8 mouse cellular contexts compared by ENCODE assay signal in the genomic region with DNA sequence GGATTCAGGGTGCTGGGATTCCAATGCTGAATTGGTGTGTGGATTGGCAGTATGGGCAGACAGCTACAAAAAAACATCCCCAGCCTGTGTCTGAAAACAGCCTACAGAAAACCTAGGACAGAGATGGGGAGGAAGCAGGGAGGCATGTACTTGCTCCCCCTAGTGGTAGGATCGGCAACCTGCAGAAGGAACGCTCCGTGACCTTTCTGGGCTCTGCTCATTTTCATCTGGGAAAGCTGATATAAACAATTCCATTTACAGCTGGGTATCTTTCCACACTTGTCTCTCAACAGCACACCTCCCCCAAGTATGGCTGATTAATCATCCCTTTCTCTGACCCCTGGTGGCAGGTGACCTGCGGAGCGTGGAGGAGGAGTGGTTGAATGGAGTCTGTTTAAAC. TPM values are rescaled to one million over a fixed set of nuclear protein-coding genes. Genes with fewer than 3 reads are reported as not detected.
DNase-seq lines count a peak whose midpoint lies in the region; ATAC-seq and TF ChIP-seq lines count a peak whose summit lies in the region.

No protein-coding gene starts in this region.

- DNase-seq in forebrain, embryonic 11.5 days (ENCODE audit: low spot score) = peak; percentile 82
- peak; percentile 77 for DNase-seq in c-Kit-positive CD71-positive TER-119-positive erythroid progenitor cells, embryonic 14.5 days (ENCODE audit: low spot score)
- peak; percentile 22 to 50 for DNase-seq in frontal cortex, postnatal 25 days (ENCODE audit: low spot score in 2 of 2)
- peak; percentile 88 for DNase-seq in induced T-regulatory cell, adult 2 months (ENCODE audit: low read depth)
- DNase-seq in left cerebral cortex, adult 2 months (ENCODE audit: extremely low spot score in 1 of 2, low spot score in 2 of 2) = peak; percentile 54 to 64
- DNase-seq in spleen, postnatal 14 days (ENCODE audit: low spot score in 2 of 2) = peak; percentile 27 to 62

- no peaks in the 10 kb centered on the region for H3K9me3 ChIP-seq in forebrain, embryonic 11.5 days (ENCODE audit: control insufficient read depth, low read length)
- no peaks in the 10 kb centered on the region for H3K9me3 ChIP-seq in forebrain, embryonic 16.5 days (ENCODE audit: control insufficient read depth, low read length)

- 9% methylated on average over 5 of the region's 5 CpGs for WGBS in forebrain, embryonic 11.5 days
- WGBS in forebrain, embryonic 16.5 days = 10% methylated on average over 5 of the region's 5 CpGs

- H3K9ac ChIP-seq in forebrain, embryonic 11.5 days (ENCODE audit: low read length) = no peak overlapping the region
- no peak overlapping the region for H3K9ac ChIP-seq in forebrain, embryonic 16.5 days (replicated peaks; ENCODE audit: low read depth, low read length)

- intact Hi-C loops in left cerebral cortex, adult 2 months (cut with DNase I) = loop anchor here (1.0 to 5.0 kb wide), 2 partner anchors 46 to 273 kb away; no protein-coding TSS in a partner anchor

- no peaks in the 10 kb centered on the region for H3K27me3 ChIP-seq in forebrain, embryonic 11.5 days (ENCODE audit: control insufficient read depth, insufficient read depth, low read length)
- H3K27me3 ChIP-seq in forebrain, embryonic 16.5 days (replicated peaks; ENCODE audit: control insufficient read depth, insufficient read depth, low read length) = no peaks in the 10 kb centered on the region

- H3K36me3 ChIP-seq in forebrain, embryonic 11.5 days (ENCODE audit: control insufficient read depth, insufficient read depth, low read length) = no peaks in the 10 kb centered on the region
- no peaks in the 10 kb centered on the region for H3K36me3 ChIP-seq in forebrain, embryonic 16.5 days (ENCODE audit: control insufficient read depth, insufficient read depth)

- no peaks in the 10 kb centered on the region for H3K4me1 ChIP-seq in forebrain, embryonic 11.5 days (replicated peaks; ENCODE audit: control insufficient read depth, insufficient read depth, low read length)
- H3K4me1 ChIP-seq in forebrain, embryonic 16.5 days (replicated peaks; ENCODE audit: control insufficient read depth, insufficient read depth, low read length) = no peaks in the 10 kb centered on the region

- H3K4me3 ChIP-seq in forebrain, embryonic 11.5 days (ENCODE audit: low read depth, low read length) = no peak overlapping the region
- H3K4me3 ChIP-seq in forebrain, embryonic 16.5 days (replicated peaks; ENCODE audit: low read length) = no peak overlapping the region
- H3K4me3 ChIP-seq in left cerebral cortex, adult 2 months = no peak overlapping the region

- no peak overlapping the region for H3K4me2 ChIP-seq in forebrain, embryonic 11.5 days (ENCODE audit: low read depth, low read length, severe bottlenecking)
- H3K4me2 ChIP-seq in forebrain, embryonic 16.5 days (ENCODE audit: low read length) = no peak overlapping the region

- peak; percentile 97 for TF ChIP-seq CTCF in left cerebral cortex, adult 2 months (IDR thresholded peaks at IDR 0.05)

- no peak for ATAC-seq in forebrain, embryonic 11.5 days (replicated peaks; ENCODE audit: low FRiP score)
- no peak; the same call in 1 of the 2 replicates for ATAC-seq in forebrain, embryonic 16.5 days
- ATAC-seq in megakaryocyte progenitor cell, adult 5-6 weeks (replicated peaks; ENCODE audit: poor library complexity) = peak; percentile 95

- no peak overlapping the region for H3K27ac ChIP-seq in forebrain, embryonic 11.5 days (ENCODE audit: low read depth, low read length)
- H3K27ac ChIP-seq in forebrain, embryonic 16.5 days (ENCODE audit: low read length) = no peak overlapping the region
- no peak overlapping the region for H3K27ac ChIP-seq in left cerebral cortex, adult 2 months

RNA-seq across cellular contexts. Expression of a gene that starts 26.2 kb away (rescaled TPM):
- 0.28 and 0.47 TPM in 2 replicates for polyA plus RNA-seq in forebrain, embryonic 11.5 days (2014; fragmentation: Nextera tagmentation; extraction: Ambion mirVana)
- 0.60 and 0.75 TPM in 2 replicates for polyA plus RNA-seq in forebrain, embryonic 16.5 days (2015; fragmentation: Nextera tagmentation; extraction: Ambion mirVana)
- total RNA-seq in left cerebral cortex, adult 2 months (2021) = 1 to 10 TPM; 2.2 to 2.8 TPM
- 5.7 and 5.8 TPM in 2 replicates for total RNA-seq in megakaryocyte progenitor cell, adult 5-6 weeks (2015)
- 3.9 and 7.1 TPM in 2 replicates for total RNA-seq in megakaryocyte progenitor cell, adult 5-6 weeks (2017)

RNA-seq across cellular contexts. Expression of a gene that starts 26.3 kb away (rescaled TPM):
- 2.0 and 2.3 TPM in 2 replicates for polyA plus RNA-seq in forebrain, embryonic 11.5 days (2014; fragmentation: Nextera tagmentation; extraction: Ambion mirVana)
- polyA plus RNA-seq in forebrain, embryonic 16.5 days (2015; fragmentation: Nextera tagmentation; extraction: Ambion mirVana) = 1.3 and 1.5 TPM in 2 replicates
- 1 to 10 TPM; 3.6 to 4.2 TPM for total RNA-seq in left cerebral cortex, adult 2 months (2021)
- total RNA-seq in megakaryocyte progenitor cell, adult 5-6 weeks (2015) = 13.4 and 16.3 TPM in 2 replicates
- total RNA-seq in megakaryocyte progenitor cell, adult 5-6 weeks (2017) = 8.6 and 9.6 TPM in 2 replicates

RNA-seq across cellular contexts. Expression of a gene that starts 48.9 kb away (rescaled TPM):
- 0.08 TPM in 1 of 2 replicates, not detected in the other for polyA plus RNA-seq in forebrain, embryonic 11.5 days (2014; fragmentation: Nextera tagmentation; extraction: Ambion mirVana)
- polyA plus RNA-seq in forebrain, embryonic 16.5 days (2015; fragmentation: Nextera tagmentation; extraction: Ambion mirVana) = not detected in 2 replicates
- not detected for total RNA-seq in left cerebral cortex, adult 2 months (2021)
- 5.2 and 6.5 TPM in 2 replicates for total RNA-seq in megakaryocyte progenitor cell, adult 5-6 weeks (2015)
- total RNA-seq in megakaryocyte progenitor cell, adult 5-6 weeks (2017) = 6.4 and 13.3 TPM in 2 replicates

RNA-seq across cellular contexts. Expression of a gene that starts 54.2 kb away (rescaled TPM):
- polyA plus RNA-seq in forebrain, embryonic 11.5 days (2014; fragmentation: Nextera tagmentation; extraction: Ambion mirVana) = 119 TPM in 2 replicates
- 102 and 103 TPM in 2 replicates for polyA plus RNA-seq in forebrain, embryonic 16.5 days (2015; fragmentation: Nextera tagmentation; extraction: Ambion mirVana)
- total RNA-seq in left cerebral cortex, adult 2 months (2021) = 10 to 100 TPM; 35.7 to 41.5 TPM
- 76.5 and 83.3 TPM in 2 replicates for total RNA-seq in megakaryocyte progenitor cell, adult 5-6 weeks (2015)
- total RNA-seq in megakaryocyte progenitor cell, adult 5-6 weeks (2017) = 52.2 and 52.3 TPM in 2 replicates

RNA-seq across cellular contexts. Expression of a gene that starts 57.3 kb away (rescaled TPM):
- polyA plus RNA-seq in forebrain, embryonic 11.5 days (2014; fragmentation: Nextera tagmentation; extraction: Ambion mirVana) = 27.4 and 27.7 TPM in 2 replicates
- 12.8 and 14.9 TPM in 2 replicates for polyA plus RNA-seq in forebrain, embryonic 16.5 days (2015; fragmentation: Nextera tagmentation; extraction: Ambion mirVana)
- total RNA-seq in left cerebral cortex, adult 2 months (2021) = 10 to 100 TPM; 16.8 to 19.7 TPM
- total RNA-seq in megakaryocyte progenitor cell, adult 5-6 weeks (2015) = 18.8 and 19.4 TPM in 2 replicates
- 27.5 and 30.8 TPM in 2 replicates for total RNA-seq in megakaryocyte progenitor cell, adult 5-6 weeks (2017)

Comparison
In these comparisons a context has a peak if more than half of its experiments do, and no peak if none do; other contexts are left out.
1. DNase-seq: peak in every context shown above with its lines; median percentile 88 in induced T-regulatory cell, adult 2 months; 82 in forebrain, embryonic 11.5 days; 77 in c-Kit-positive CD71-positive TER-119-positive erythroid progenitor cells, embryonic 14.5 days; 59 in left cerebral cortex, adult 2 months; 44 in spleen, postnatal 14 days; 36 in frontal cortex, postnatal 25 days.
2. RNA of a gene that starts 48.9 kb away (total RNA-seq): 5.2 to 13.3 TPM in megakaryocyte progenitor cell, adult 5-6 weeks; not detected in left cerebral cortex, adult 2 months; every median in the first group is over 4 times any median in the second.